Mouse (Mus musculus) spleen, adult 18-20 months (tissue): ENCODE data around the gene Meig1.
A peak's percentile ranks its signal among the peaks of the same experiment; 100 is the strongest.
"Not testable (repeated sequence)": the region's sequence is repeated elsewhere in the genome, so short reads cannot be mapped to it uniquely, and the experiment has no call there.

Experiments
- DNase-seq, 2 experiments: peaks; one replicate each; pipeline ENCODE4 v3.0.0; 2022; ENCODE audit warnings: mixed read lengths in 2 of 2

Gene Meig1

GRCm38 (mm10) chr2:3422548-3422947, at the start of gene Meig1:
TSS of gene Meig1 (minus strand) at chr2:3422648.
- no peak for DNase-seq

GRCm38 (mm10) chr2:3456590-3456989, 34.1 kb upstream of the Meig1 start:
- no peak for DNase-seq

GRCm38 (mm10) chr2:3453096-3453495, 30.6 kb upstream of the Meig1 start:
- no peak for DNase-seq

GRCm38 (mm10) chr2:3449431-3449830, 27.0 kb upstream of the Meig1 start:
- DNase-seq = no peak

- DNase-seq = no peak
Observed at GRCm38 (mm10) chr2:3445984-3446383, 23.5 kb upstream of the Meig1 start.

GRCm38 (mm10) chr2:3444206-3444605, 21.8 kb upstream of the Meig1 start:
- no peak for DNase-seq

GRCm38 (mm10) chr2:3437956-3438355, 15.5 kb upstream of the Meig1 start:
- no peak for DNase-seq

GRCm38 (mm10) chr2:3435369-3436061, 13.1 kb upstream of the Meig1 start:
- no peak for DNase-seq

GRCm38 (mm10) chr2:3430956-3431355, 8.5 kb upstream of the Meig1 start:
- DNase-seq = no peak

GRCm38 (mm10) chr2:3424579-3424910, 2.1 kb upstream of the Meig1 start:
- no peak for DNase-seq

GRCm38 (mm10) chr2:3423841-3424578, 1.6 kb upstream of the Meig1 start, which contains the start of gene Dclre1c:
TSS of gene Dclre1c (plus strand) at chr2:3424131.
- peak; percentile 83 to 84 for DNase-seq

GRCm38 (mm10) chr2:3420157-3420556, 2.3 kb downstream of the Meig1 start:
- DNase-seq = no peak

GRCm38 (mm10) chr2:3418883-3419431, 3.5 kb downstream of the Meig1 start:
- DNase-seq = peak; percentile 95 to 99

GRCm38 (mm10) chr2:3415676-3416075, 6.8 kb downstream of the Meig1 start:
- DNase-seq = no peak

GRCm38 (mm10) chr2:3414241-3414640, 8.2 kb downstream of the Meig1 start:
- DNase-seq = peak in 1 of 2 experiments; percentile 45

GRCm38 (mm10) chr2:3407756-3408155, 14.7 kb downstream of the Meig1 start:
- no peak for DNase-seq

GRCm38 (mm10) chr2:3405981-3406380, 16.5 kb downstream of the Meig1 start:
- no peak for DNase-seq

GRCm38 (mm10) chr2:3397110-3397509, 25.3 kb downstream of the Meig1 start, which contains the start of gene Olah:
TSS of gene Olah (minus strand) at chr2:3397210.
- DNase-seq = not testable (repeated sequence)

GRCm38 (mm10) chr2:3391945-3392344, 30.5 kb downstream of the Meig1 start:
- DNase-seq = no peak

GRCm38 (mm10) chr2:3387105-3387860, 35.2 kb downstream of the Meig1 start:
- no peak for DNase-seq

GRCm38 (mm10) chr2:3365127-3365526, 57.3 kb downstream of the Meig1 start:
- DNase-seq = no peak

GRCm38 (mm10) chr2:3361067-3361466, 61.4 kb downstream of the Meig1 start:
- DNase-seq = no peak
